Mouse (Mus musculus) midbrain, embryonic 15.5 days (tissue): ENCODE data around the gene Rabgef1. TPM values are rescaled to one million over a fixed set of nuclear protein-coding genes. Genes with fewer than 3 reads are reported as not detected.

Source experiments
- ATAC-seq: fragments of 200-750 bp; cut with Nextera tagmentation; replicated peaks from 2 replicates; pipeline ENCODE4 v1.8.0; 2017; ENCODE audit warnings: moderate TSS enrichment
- H3K27ac ChIP-seq: fragments of 300-500 bp; sonication (generic); 2 replicates; pipeline ENCODE4 v1.5.1; 2015; ENCODE audit warnings: mild to moderate bottlenecking, inconsistent platforms
- H3K27me3 ChIP-seq: fragments of 300-500 bp; sonication (generic); replicated peaks from 2 replicates; pipeline ENCODE4 v1.6.1; 2015; ENCODE audit warnings: inconsistent platforms
- H3K36me3 ChIP-seq: fragments of 300-500 bp; sonication (generic); replicated peaks from 2 replicates; pipeline ENCODE4 v1.6.1; 2015; ENCODE audit warnings: inconsistent platforms
- H3K4me1 ChIP-seq: fragments of 300-500 bp; sonication (generic); 2 replicates; pipeline ENCODE4 v1.6.1; 2015; ENCODE audit warnings: inconsistent platforms
- H3K4me2 ChIP-seq: fragments of 300-500 bp; sonication (generic); 2 replicates; pipeline ENCODE4 v1.6.1; 2015; ENCODE audit warnings: inconsistent platforms, mild to moderate bottlenecking, moderate library complexity
- H3K4me3 ChIP-seq: fragments of 300-500 bp; sonication (generic); 2 replicates; pipeline ENCODE4 v1.5.1; 2015; ENCODE audit warnings: mild to moderate bottlenecking, inconsistent platforms
- H3K9ac ChIP-seq: fragments of 300-500 bp; sonication (generic); 2 replicates; pipeline ENCODE4 v1.6.1; 2015; ENCODE audit warnings: mild to moderate bottlenecking, inconsistent platforms
- H3K9me3 ChIP-seq: fragments of 300-500 bp; sonication (generic); 2 replicates; pipeline ENCODE4 v1.6.1; 2016; ENCODE audit warnings: inconsistent platforms
- whole genome bisulfite sequencing: fragments of 180-500 bp; shearing (Covaris S2); methylation state at CpG from one replicate; pipeline ENCODE4 v1.1.7; 2015; ENCODE audit warnings: mixed read lengths; 5-methylcytosine and 5-hydroxymethylcytosine counted together
- polyA plus RNA-seq: library from polyadenylated mRNA; unstranded; fragments of >200 nt; fragmentation: Nextera tagmentation; extraction: Ambion mirVana; gene quantifications from 2 replicates; pipeline ENCODE4 v1.2.1, GENCODE M21; 2015

The Rabgef1 gene
- polyA plus RNA-seq, 1 experiment from 2014 or later, result 46.4 TPM

DNA sequence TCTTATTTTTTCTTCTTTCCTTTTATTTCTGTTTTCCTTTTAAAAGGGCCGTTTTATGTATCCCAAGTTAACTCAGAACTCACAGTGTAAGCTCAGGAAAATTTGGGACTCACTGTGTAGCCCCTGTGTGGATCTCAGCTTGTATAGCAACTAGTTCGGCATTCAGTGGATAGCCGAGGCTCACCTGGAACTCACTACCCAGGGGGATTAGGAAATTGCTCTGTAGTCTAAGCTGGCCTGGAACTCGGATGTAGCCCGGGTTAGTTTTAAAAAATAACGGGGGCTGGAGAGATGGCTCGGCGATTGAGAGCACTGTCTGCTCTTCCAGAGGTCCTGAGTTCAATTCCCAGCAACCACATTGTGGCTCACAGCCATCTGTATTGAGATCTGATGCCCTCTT is 85.7 kb downstream of the Rabgef1 start:
- 12% methylated on average over 8 of the region's 8 CpGs for WGBS

DNA sequence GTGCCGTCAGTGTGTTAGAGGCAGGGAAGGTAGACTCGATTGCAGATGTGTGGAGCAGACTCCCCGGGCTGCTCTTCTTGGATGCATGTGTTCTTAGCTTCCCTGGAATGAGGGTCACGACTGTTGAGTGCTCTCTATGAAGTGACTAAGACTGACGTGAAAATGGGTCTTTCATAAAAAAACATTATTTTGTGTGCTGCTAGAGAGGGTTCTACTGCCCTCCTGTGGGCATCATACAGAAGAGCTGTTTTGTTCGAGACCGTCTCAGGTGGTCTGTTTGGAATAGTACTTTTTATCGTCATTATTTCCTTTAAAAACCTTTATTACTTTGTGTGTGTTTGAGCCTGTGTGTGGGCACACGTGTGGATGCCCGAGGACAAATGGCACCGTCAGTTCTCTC is 91.9 kb downstream of the Rabgef1 start:
- 75% methylated on average over 11 of the region's 11 CpGs for WGBS
- Histone ChIP-seq H3K36me3 (peaks cover 10% of the 10 kb centered on the region), H3K4me3 (no peak overlapping the region), H3K4me1 (no peaks in the 10 kb centered on the region), H3K27ac (no peak overlapping the region), H3K9ac (no peak overlapping the region), H3K27me3 (no peaks in the 10 kb centered on the region), H3K4me2 (no peak overlapping the region), H3K9me3 (no peaks in the 10 kb centered on the region)
- ATAC-seq, result no peak

More for the DNA sequence above, 85.7 kb downstream of the Rabgef1 start:
- no peak for ATAC-seq
- Histone ChIP-seq H3K4me2 (peak overlapping the region; percentile 80), H3K4me1 (peaks cover 28% of the 10 kb centered on the region), H3K27ac (peak overlapping the region; percentile 78), H3K4me3 (peak overlapping the region; percentile 70), H3K36me3 (peaks cover 10% of the 10 kb centered on the region), H3K27me3 (no peaks in the 10 kb centered on the region), H3K9ac (peak overlapping the region; percentile 85), H3K9me3 (no peaks in the 10 kb centered on the region)

Other genes with a start within 250 kb of the Rabgef1 start
- 31.9 and 32.8 TPM in 2 replicates for gene Vkorc1l1, start 229.8 kb upstream of the Rabgef1 start, polyA plus RNA-seq
- 30.6 and 30.9 TPM in 2 replicates for gene Gusb, start 168.7 kb upstream of the Rabgef1 start, polyA plus RNA-seq
- 40.1 and 42.4 TPM in 2 replicates for gene Asl, start 142.6 kb upstream of the Rabgef1 start, polyA plus RNA-seq
- 88.6 and 91.3 TPM in 2 replicates for gene Crcp, start 142.5 kb upstream of the Rabgef1 start, polyA plus RNA-seq
- 54.7 and 59.4 TPM in 2 replicates for gene Tpst1, start 98.5 kb upstream of the Rabgef1 start, polyA plus RNA-seq
- 18.0 and 19.9 TPM in 2 replicates for gene Kctd7, start 26.9 kb upstream of the Rabgef1 start, polyA plus RNA-seq
- gene Tmem248, start 45.3 kb downstream of the Rabgef1 start, polyA plus RNA-seq, result 26.2 and 27.6 TPM in 2 replicates
- gene Sbds, start 83.7 kb downstream of the Rabgef1 start, polyA plus RNA-seq, result 48.5 and 55.1 TPM in 2 replicates
- gene Tyw1, start 83.8 kb downstream of the Rabgef1 start, polyA plus RNA-seq, result 22.7 and 22.9 TPM in 2 replicates
- 23.3 and 26.7 TPM in 2 replicates for gene Caln1, start 197.7 kb downstream of the Rabgef1 start, polyA plus RNA-seq
- not detected in 2 replicates for gene A330070K13Rik, start 212.8 kb downstream of the Rabgef1 start, polyA plus RNA-seq